Mouse (Mus musculus) lung, postnatal 0 days (tissue): ENCODE measurements around the gene Gm5426. TPM values are rescaled to one million over a fixed set of nuclear protein-coding genes. Genes with fewer than 3 reads are reported as not detected.
A peak's percentile ranks its signal among the peaks of the same experiment; 100 is the strongest.

Source experiments
- ATAC-seq: fragments of 200-750 bp; cut with Nextera tagmentation; 2 replicates; pipeline ENCODE4 v1.8.0; 2017; ENCODE audit warnings: moderate library complexity
- DNase-seq: peaks from one replicate; pipeline ENCODE4 v3.0.0-alpha.2; 2016; ENCODE audit warnings: low spot score
- H3K27ac ChIP-seq: fragments of 300-500 bp; sonication (generic); 2 replicates; pipeline ENCODE4 v1.5.1; 2014; ENCODE audit warnings: antibody characterized with exemption, mild to moderate bottlenecking, low read length, mixed read lengths
- H3K27me3 ChIP-seq: fragments of 300-500 bp; sonication (generic); replicated peaks from 2 replicates; pipeline ENCODE4 v1.6.1; 2014; ENCODE audit warnings: low read length, mixed read lengths; ENCODE audit not compliant: insufficient read depth
- H3K36me3 ChIP-seq: fragments of 300-500 bp; sonication (generic); 2 replicates; pipeline ENCODE4 v1.6.1; 2014; ENCODE audit warnings: low read length, mixed read lengths; ENCODE audit not compliant: insufficient read depth
- H3K4me1 ChIP-seq: fragments of 300-500 bp; sonication (generic); 2 replicates; pipeline ENCODE4 v1.6.1; 2014; ENCODE audit warnings: antibody characterized with exemption, low read depth, low read length, mixed read lengths; ENCODE audit not compliant: insufficient read depth
- H3K4me2 ChIP-seq: fragments of 300-500 bp; sonication (generic); replicated peaks from 2 replicates; pipeline ENCODE4 v1.6.1; 2014; ENCODE audit warnings: low read depth, mild to moderate bottlenecking, low read length, moderate library complexity, mixed read lengths
- H3K4me3 ChIP-seq: fragments of 300-500 bp; sonication (generic); 2 replicates; pipeline ENCODE4 v1.5.1; 2014; ENCODE audit warnings: low read depth, low read length
- H3K9ac ChIP-seq: fragments of 300-500 bp; sonication (generic); replicated peaks from 2 replicates; pipeline ENCODE4 v1.6.1; 2014; ENCODE audit warnings: low read depth, mild to moderate bottlenecking
- H3K9me3 ChIP-seq: fragments of 300-500 bp; sonication (generic); 2 replicates; pipeline ENCODE4 v1.6.1; 2016; ENCODE audit warnings: low read length, mixed read lengths
- CTCF ChIP-seq: IDR thresholded peaks from 2 replicates; pipeline ENCODE4 v1.5.1; 2016; ENCODE audit warnings: antibody characterized with exemption, mild to moderate bottlenecking
- EP300 ChIP-seq: IDR thresholded peaks from 2 replicates; pipeline ENCODE4 v1.6.1; 2016; ENCODE audit warnings: antibody characterized with exemption, mild to moderate bottlenecking, control low read depth
- WGBS: fragments of 180-500 bp; shearing (Covaris S2); extraction: QIAGEN DNeasy Blood & Tissue Kit; methylation state at CpG from one replicate; pipeline ENCODE4 v1.1.7; 2014; 5-methylcytosine and 5-hydroxymethylcytosine counted together
- polyA plus RNA-seq: library from polyadenylated mRNA; unstranded; fragments of >200 nt; fragmentation: Nextera tagmentation; extraction: Ambion mirVana; gene quantifications from 2 replicates; pipeline ENCODE4 v1.2.1, GENCODE M21; 2015

The Gm5426 gene
- polyA plus RNA-seq, 1 experiment from 2014 or later = not detected

DNA sequence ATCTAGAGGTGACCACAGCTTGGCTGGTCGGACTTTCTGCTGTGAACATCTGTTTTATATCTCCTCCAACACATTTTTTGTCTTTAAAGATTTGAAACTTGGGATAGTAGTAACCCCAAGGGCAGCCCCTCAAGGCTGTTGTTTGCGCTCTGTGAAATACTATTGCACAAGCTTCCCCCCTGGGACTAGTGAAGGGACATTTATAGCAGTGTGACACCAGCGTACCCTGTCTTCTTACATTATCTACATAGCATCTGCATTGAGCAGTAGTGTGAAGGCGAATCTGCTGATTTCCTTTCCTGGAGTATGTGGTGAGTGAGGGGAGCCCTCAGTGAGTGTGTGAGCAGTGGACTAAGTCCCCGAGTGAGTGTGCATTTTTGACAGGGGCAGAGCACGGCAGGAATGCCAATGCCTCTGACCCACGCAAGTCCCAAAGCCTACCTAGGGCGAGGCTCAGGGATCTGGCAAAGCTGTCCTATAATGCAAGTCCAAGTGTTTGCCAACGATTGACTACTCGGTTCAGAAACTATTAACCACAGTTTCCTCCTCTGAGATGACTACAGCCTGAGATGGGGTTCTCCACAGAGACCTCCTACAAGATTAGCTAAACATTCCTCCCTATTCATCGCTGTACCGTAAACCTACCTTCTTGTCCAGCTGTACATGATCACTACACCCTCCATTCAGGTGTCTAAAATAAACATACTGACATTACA, 14.2 kb downstream of the Gm5426 start:
- 64% methylated on average over 12 of the region's 12 CpGs for WGBS
- TF ChIP-seq CTCF = no peak
- TF ChIP-seq EP300 = peak; percentile 71
- peak; percentile 80 for DNase-seq

GRCm38 (mm10) chr10:96153315-96153714, 16.9 kb downstream of the Gm5426 start:
- no peaks in the 10 kb centered on the region for H3K36me3 ChIP-seq
- no peaks in the 10 kb centered on the region for H3K4me1 ChIP-seq
- no peak overlapping the region for H3K4me3 ChIP-seq
- 53% methylated on average over 5 of the region's 5 CpGs for WGBS
- no peak overlapping the region for H3K9ac ChIP-seq
- no peaks in the 10 kb centered on the region for H3K27me3 ChIP-seq
- no peak overlapping the region for H3K27ac ChIP-seq
- no peaks in the 10 kb centered on the region for H3K9me3 ChIP-seq
- TF ChIP-seq CTCF (no peak), EP300 (no peak)
- DNase-seq (no peak), ATAC-seq (no peak)
- H3K4me2 ChIP-seq = no peak overlapping the region

More for the DNA sequence above, 14.2 kb downstream of the Gm5426 start:
- H3K36me3 ChIP-seq = no peaks in the 10 kb centered on the region
- peak; percentile 93 for ATAC-seq
- H3K9me3 ChIP-seq = no peaks in the 10 kb centered on the region
- H3K27ac ChIP-seq = peak overlapping the region; percentile 51; the same call in 1 of the 2 replicates
- no peaks in the 10 kb centered on the region for H3K4me1 ChIP-seq
- no peaks in the 10 kb centered on the region for H3K27me3 ChIP-seq
- H3K4me2 ChIP-seq = no peak overlapping the region
- no peak overlapping the region for H3K4me3 ChIP-seq
- H3K9ac ChIP-seq = no peak overlapping the region

DNA sequence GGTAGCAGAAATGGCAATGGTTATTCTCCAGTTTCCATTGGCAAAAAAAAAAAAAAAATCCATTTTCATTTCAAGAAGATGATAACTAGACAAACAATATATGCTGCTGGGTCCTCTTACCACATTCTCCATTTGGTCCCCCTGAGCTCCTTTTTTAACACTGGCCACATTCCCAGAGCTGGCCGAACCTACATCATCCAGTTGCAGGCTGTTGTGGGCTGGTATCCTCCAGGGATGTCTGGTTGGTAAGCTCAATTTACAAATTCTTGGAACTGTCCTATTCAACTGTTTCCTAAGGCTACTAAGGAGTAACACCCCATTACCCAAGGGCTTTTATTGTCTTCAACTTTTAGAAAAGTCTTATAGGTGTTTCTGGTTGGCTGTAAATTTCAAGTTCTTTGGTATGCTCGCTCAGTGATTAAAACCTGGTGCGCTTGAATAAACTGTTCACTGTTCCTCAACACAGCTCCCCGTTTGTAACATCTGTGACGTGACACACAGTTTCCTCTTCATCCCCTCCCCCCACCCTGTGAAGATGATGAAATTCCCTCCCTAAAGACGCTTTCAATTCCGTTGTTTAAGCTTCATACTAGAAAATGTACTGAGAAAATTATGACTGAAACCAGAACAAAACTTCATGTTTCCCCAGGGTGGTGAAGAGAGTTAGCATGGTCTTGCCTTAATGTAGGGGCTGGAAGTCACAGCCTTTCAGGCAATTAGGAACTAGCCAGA, 26.7 kb downstream of the Gm5426 start:
- no peaks in the 10 kb centered on the region for H3K27me3 ChIP-seq
- no peak overlapping the region for H3K4me3 ChIP-seq
- H3K9ac ChIP-seq = no peak overlapping the region
- WGBS = 72% methylated on average over 7 of the region's 7 CpGs
- H3K36me3 ChIP-seq = no peaks in the 10 kb centered on the region
- peak; percentile 28 for DNase-seq
- H3K27ac ChIP-seq = no peak overlapping the region
- H3K9me3 ChIP-seq = no peaks in the 10 kb centered on the region
- H3K4me2 ChIP-seq = no peak overlapping the region
- no peaks in the 10 kb centered on the region for H3K4me1 ChIP-seq
- TF ChIP-seq EP300 (0 out of 2 replicates have a peak, but pooled peaks have one; percentile 16), CTCF (no peak)
- no peak for ATAC-seq

- no peak for DNase-seq
- no peaks in the 10 kb centered on the region for H3K27me3 ChIP-seq
- no peak for ATAC-seq
- no peak for TF ChIP-seq CTCF
- no peak for TF ChIP-seq EP300
- no peaks in the 10 kb centered on the region for H3K4me1 ChIP-seq
- H3K9me3 ChIP-seq = no peaks in the 10 kb centered on the region
- H3K36me3 ChIP-seq = no peaks in the 10 kb centered on the region
- H3K9ac ChIP-seq = no peak overlapping the region
- no peak overlapping the region for H3K4me2 ChIP-seq
- no peak overlapping the region for H3K4me3 ChIP-seq
- no peak overlapping the region for H3K27ac ChIP-seq
- WGBS = 79% methylated on average over 4 of the region's 4 CpGs
Measured at GRCm38 (mm10) chr10:96163791-96164190, 27.4 kb downstream of the Gm5426 start.

- H3K27ac ChIP-seq = no peak overlapping the region
- no peaks in the 10 kb centered on the region for H3K36me3 ChIP-seq
- no peak for DNase-seq
- no peaks in the 10 kb centered on the region for H3K4me1 ChIP-seq
- no peak for ATAC-seq
- no peak for TF ChIP-seq EP300
- no peak for TF ChIP-seq CTCF
- WGBS = 84% methylated on average over 4 of the region's 4 CpGs
- no peak overlapping the region for H3K4me2 ChIP-seq
- no peak overlapping the region for H3K4me3 ChIP-seq
- no peak overlapping the region for H3K9ac ChIP-seq
- no peaks in the 10 kb centered on the region for H3K27me3 ChIP-seq
- H3K9me3 ChIP-seq = no peaks in the 10 kb centered on the region
Measured at GRCm38 (mm10) chr10:96165260-96165659, 28.9 kb downstream of the Gm5426 start.

- 86% methylated on average over 4 of the region's 4 CpGs for WGBS
- Histone ChIP-seq H3K36me3 (no peaks in the 10 kb centered on the region), H3K9ac (no peak overlapping the region), H3K4me2 (no peak overlapping the region), H3K4me1 (no peaks in the 10 kb centered on the region), H3K27ac (no peak overlapping the region), H3K27me3 (no peaks in the 10 kb centered on the region), H3K9me3 (no peaks in the 10 kb centered on the region), H3K4me3 (no peak overlapping the region)
- DNase-seq = no peak
- no peak for ATAC-seq
- TF ChIP-seq CTCF (no peak), EP300 (no peak)
Measured at GRCm38 (mm10) chr10:96168998-96169397, 32.6 kb downstream of the Gm5426 start.
